Mouse (Mus musculus): ENCODE measurements around the gene Prkce. TPM values are rescaled to one million over a fixed set of nuclear protein-coding genes. Genes with fewer than 3 reads are reported as not detected.

The Prkce gene
- polyA plus RNA-seq, 2 experiments: 0.32 to 0.37 TPM

GRCm38 (mm10) chr17:86648856-86649435 is 481.4 kb downstream of the Prkce start:
- Histone ChIP-seq H3K9ac (replicated peaks) (no peak overlapping the region), H3K36me3 (replicated peaks; ENCODE audit: control insufficient read depth, insufficient read depth, low read depth) (no peaks in the 10 kb centered on the region), H3K27ac (no peak overlapping the region), H3K4me1 (replicated peaks; ENCODE audit: control insufficient read depth in 2 of 2, insufficient read depth in 2 of 2, low read length in 1 of 2) (no peaks in the 10 kb centered on the region), H3K4me3 (ENCODE audit: insufficient read depth in 1 of 2, low read depth in 2 of 2, low read length in 2 of 2) (no peak overlapping the region), H3K4me2 (ENCODE audit: low read depth) (no peak overlapping the region), H3K9me3 (ENCODE audit: control insufficient read depth, low read length) (no peaks in the 10 kb centered on the region), H3K27me3 (ENCODE audit: control insufficient read depth, insufficient read depth, low read length) (no peaks in the 10 kb centered on the region)
- no peak for ATAC-seq (ENCODE audit: insufficient read depth)
- no peak for DNase-seq (ENCODE audit: low read depth in 3 of 3, low spot score in 3 of 3)
- TF ChIP-seq EP300 (IDR thresholded peaks at IDR 0.05; ENCODE audit: low read depth) (no peak), CTCF (IDR thresholded peaks at IDR 0.05; ENCODE audit: low read depth) (no peak)
- 72% methylated on average over 12 of the region's 12 CpGs for WGBS (ENCODE audit: insufficient replicate concordance)

- Histone ChIP-seq H3K36me3 (replicated peaks; ENCODE audit: control insufficient read depth, insufficient read depth, low read depth) (no peaks in the 10 kb centered on the region), H3K4me3 (ENCODE audit: insufficient read depth in 1 of 2, low read depth in 2 of 2, low read length in 2 of 2) (no peak overlapping the region), H3K9me3 (ENCODE audit: control insufficient read depth, low read length) (no peaks in the 10 kb centered on the region), H3K27ac (no peak overlapping the region), H3K9ac (replicated peaks) (no peak overlapping the region), H3K27me3 (ENCODE audit: control insufficient read depth, insufficient read depth, low read length) (no peaks in the 10 kb centered on the region), H3K4me1 (replicated peaks; ENCODE audit: control insufficient read depth in 2 of 2, insufficient read depth in 2 of 2, low read length in 1 of 2) (no peaks in the 10 kb centered on the region), H3K4me2 (ENCODE audit: low read depth) (no peak overlapping the region)
- no peak for TF ChIP-seq EP300 (IDR thresholded peaks at IDR 0.05; ENCODE audit: low read depth)
- ATAC-seq (ENCODE audit: insufficient read depth) (no peak), DNase-seq (ENCODE audit: low read depth in 3 of 3, low spot score in 3 of 3) (no peak)
- 66% methylated on average over 6 of the region's 6 CpGs for WGBS (ENCODE audit: insufficient replicate concordance)
These were observed 482.7 kb downstream of the Prkce start for GRCm38 (mm10) chr17:86650241-86650640.

- H3K36me3 ChIP-seq (replicated peaks; ENCODE audit: control insufficient read depth, insufficient read depth, low read depth): no peaks in the 10 kb centered on the region
- H3K27me3 ChIP-seq (ENCODE audit: control insufficient read depth, insufficient read depth, low read length): no peaks in the 10 kb centered on the region
- H3K27ac ChIP-seq: no peak overlapping the region
- DNase-seq (ENCODE audit: low read depth in 3 of 3, low spot score in 3 of 3) (no peak), ATAC-seq (ENCODE audit: insufficient read depth) (no peak)
- TF ChIP-seq EP300 (IDR thresholded peaks at IDR 0.05; ENCODE audit: low read depth) (no peak), CTCF (IDR thresholded peaks at IDR 0.05; ENCODE audit: low read depth) (no peak)
- no peaks in the 10 kb centered on the region for H3K9me3 ChIP-seq (ENCODE audit: control insufficient read depth, low read length)
- 43% methylated on average over 4 of the region's 4 CpGs for WGBS (ENCODE audit: insufficient replicate concordance)
- H3K4me2 ChIP-seq (ENCODE audit: low read depth): no peak overlapping the region
- no peak overlapping the region for H3K9ac ChIP-seq (replicated peaks)
- no peaks in the 10 kb centered on the region for H3K4me1 ChIP-seq (replicated peaks; ENCODE audit: control insufficient read depth in 2 of 2, insufficient read depth in 2 of 2, low read length in 1 of 2)
- no peak overlapping the region for H3K4me3 ChIP-seq (ENCODE audit: insufficient read depth in 1 of 2, low read depth in 2 of 2, low read length in 2 of 2)
These were observed 483.5 kb downstream of the Prkce start for GRCm38 (mm10) chr17:86651091-86651490.

GRCm38 (mm10) chr17:86652751-86653150 is 485.2 kb downstream of the Prkce start:
- 41% methylated on average over 1 of the region's 1 CpGs for WGBS (ENCODE audit: insufficient replicate concordance)

GRCm38 (mm10) chr17:86656369-86656768 is 488.8 kb downstream of the Prkce start:
- no peak for ATAC-seq (ENCODE audit: insufficient read depth)
- no peak for TF ChIP-seq CTCF (IDR thresholded peaks at IDR 0.05; ENCODE audit: low read depth)
- TF ChIP-seq EP300 (IDR thresholded peaks at IDR 0.05; ENCODE audit: low read depth): no peak
- 64% methylated on average over 5 of the region's 5 CpGs for WGBS (ENCODE audit: insufficient replicate concordance)
- Histone ChIP-seq H3K9ac (replicated peaks) (no peak overlapping the region), H3K4me2 (ENCODE audit: low read depth) (no peak overlapping the region), H3K9me3 (ENCODE audit: control insufficient read depth, low read length) (no peaks in the 10 kb centered on the region), H3K36me3 (replicated peaks; ENCODE audit: control insufficient read depth, insufficient read depth, low read depth) (no peaks in the 10 kb centered on the region), H3K27me3 (ENCODE audit: control insufficient read depth, insufficient read depth, low read length) (no peaks in the 10 kb centered on the region), H3K27ac (no peak overlapping the region), H3K4me3 (ENCODE audit: insufficient read depth in 1 of 2, low read depth in 2 of 2, low read length in 2 of 2) (no peak overlapping the region), H3K4me1 (replicated peaks; ENCODE audit: control insufficient read depth in 2 of 2, insufficient read depth in 2 of 2, low read length in 1 of 2) (no peaks in the 10 kb centered on the region)
- no peak for DNase-seq (ENCODE audit: low read depth in 3 of 3, low spot score in 3 of 3)

More at GRCm38 (mm10) chr17:86652751-86653150, 485.2 kb downstream of the Prkce start:
- DNase-seq (ENCODE audit: low read depth in 3 of 3, low spot score in 3 of 3) (no peak), ATAC-seq (ENCODE audit: insufficient read depth) (no peak)
- Histone ChIP-seq H3K9ac (replicated peaks) (no peak overlapping the region), H3K4me1 (replicated peaks; ENCODE audit: control insufficient read depth in 2 of 2, insufficient read depth in 2 of 2, low read length in 1 of 2) (no peaks in the 10 kb centered on the region), H3K4me2 (ENCODE audit: low read depth) (no peak overlapping the region), H3K4me3 (ENCODE audit: insufficient read depth in 1 of 2, low read depth in 2 of 2, low read length in 2 of 2) (no peak overlapping the region), H3K9me3 (ENCODE audit: control insufficient read depth, low read length) (no peaks in the 10 kb centered on the region), H3K27ac (no peak overlapping the region), H3K36me3 (replicated peaks; ENCODE audit: control insufficient read depth, insufficient read depth, low read depth) (no peaks in the 10 kb centered on the region), H3K27me3 (ENCODE audit: control insufficient read depth, insufficient read depth, low read length) (no peaks in the 10 kb centered on the region)
- TF ChIP-seq EP300 (IDR thresholded peaks at IDR 0.05; ENCODE audit: low read depth) (no peak), CTCF (IDR thresholded peaks at IDR 0.05; ENCODE audit: low read depth) (no peak)
